Mouse (Mus musculus): ENCODE measurements around the gene Cnmd. TPM values are rescaled to one million over a fixed set of nuclear protein-coding genes. Genes with fewer than 3 reads are reported as not detected.

Cnmd gene
- polyA plus RNA-seq, 1 experiment from 2014 or later, result not detected

- H3K4me1 ChIP-seq (replicated peaks; ENCODE audit: control insufficient read depth, insufficient read depth, low read length), result no peaks in the 10 kb centered on the region
- no peak overlapping the region for H3K4me3 ChIP-seq (ENCODE audit: low read depth, low read length)
- WGBS, result 72% methylated on average over 3 of the region's 3 CpGs
- no peak overlapping the region for H3K9ac ChIP-seq (ENCODE audit: low read length)
- no peak overlapping the region for H3K27ac ChIP-seq (ENCODE audit: low read depth)
- H3K36me3 ChIP-seq (ENCODE audit: control insufficient read depth, insufficient read depth, low read length), result peaks cover 69% of the 10 kb centered on the region
- DNase-seq (ENCODE audit: low spot score) (no peak), ATAC-seq (replicated peaks; ENCODE audit: low FRiP score, low TSS enrichment, low read depth) (no peak)
- H3K27me3 ChIP-seq (replicated peaks; ENCODE audit: control insufficient read depth, insufficient read depth, low read length), result no peaks in the 10 kb centered on the region
- H3K9me3 ChIP-seq (ENCODE audit: control insufficient read depth, low read length), result no peaks in the 10 kb centered on the region
- no peak overlapping the region for H3K4me2 ChIP-seq (ENCODE audit: low read length)
Observed at GRCm38 (mm10) chr14:79621143-79621542, 40.8 kb downstream of the Cnmd start.

GRCm38 (mm10) chr14:79619802-79620201, 42.2 kb downstream of the Cnmd start:
- Histone ChIP-seq H3K4me1 (replicated peaks; ENCODE audit: control insufficient read depth, insufficient read depth, low read length) (no peaks in the 10 kb centered on the region), H3K9me3 (ENCODE audit: control insufficient read depth, low read length) (no peaks in the 10 kb centered on the region), H3K36me3 (ENCODE audit: control insufficient read depth, insufficient read depth, low read length) (peaks cover 63% of the 10 kb centered on the region), H3K4me2 (ENCODE audit: low read length) (no peak overlapping the region), H3K9ac (ENCODE audit: low read length) (no peak overlapping the region), H3K27me3 (replicated peaks; ENCODE audit: control insufficient read depth, insufficient read depth, low read length) (no peaks in the 10 kb centered on the region), H3K27ac (ENCODE audit: low read depth) (no peak overlapping the region), H3K4me3 (ENCODE audit: low read depth, low read length) (no peak overlapping the region)
- no peak for DNase-seq (ENCODE audit: low spot score)
- 89% methylated on average over 7 of the region's 7 CpGs for WGBS
- no peak for ATAC-seq (replicated peaks; ENCODE audit: low FRiP score, low TSS enrichment, low read depth)

DNA sequence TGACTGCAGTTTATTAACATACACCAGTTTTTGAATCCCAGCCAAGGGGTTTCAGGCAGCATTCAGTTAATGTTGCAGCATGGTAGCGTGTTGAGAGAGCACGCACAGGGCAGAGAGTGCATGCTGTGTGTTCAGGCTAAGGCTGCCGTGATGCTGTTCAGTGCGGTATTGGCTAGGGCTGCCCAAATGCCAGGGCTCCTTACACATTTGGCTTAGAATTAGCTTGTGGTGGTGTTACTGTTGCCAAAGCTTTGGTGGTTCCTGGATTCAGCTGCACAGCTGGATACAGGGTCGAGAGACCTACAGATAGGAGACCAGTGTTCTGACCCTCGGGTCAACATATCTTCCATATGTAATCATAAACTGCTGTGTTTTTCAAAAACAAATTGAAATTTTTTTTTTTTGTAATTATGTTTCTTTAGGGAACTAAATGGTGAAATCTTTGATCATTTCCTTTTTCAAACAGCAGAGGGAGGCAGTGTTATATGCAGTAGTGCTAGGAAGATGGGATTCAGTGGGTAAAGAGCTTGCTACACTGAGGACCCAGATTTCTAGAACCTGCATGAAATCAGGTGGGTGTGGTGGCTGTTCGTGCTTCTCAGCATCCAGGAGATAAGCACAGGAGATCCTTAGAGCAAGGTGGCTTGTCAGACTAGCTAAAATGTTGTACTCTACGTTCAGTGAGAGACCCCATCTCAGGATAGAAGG, 44.7 kb downstream of the Cnmd start:
- ATAC-seq (replicated peaks; ENCODE audit: low FRiP score, low TSS enrichment, low read depth), result no peak
- H3K4me3 ChIP-seq (ENCODE audit: low read depth, low read length), result no peak overlapping the region
- peaks cover 65% of the 10 kb centered on the region for H3K36me3 ChIP-seq (ENCODE audit: control insufficient read depth, insufficient read depth, low read length)

GRCm38 (mm10) chr14:79608286-79608685, 53.7 kb downstream of the Cnmd start:
- Histone ChIP-seq H3K9ac (ENCODE audit: low read length) (no peak overlapping the region), H3K4me3 (ENCODE audit: low read depth, low read length) (no peak overlapping the region), H3K4me2 (ENCODE audit: low read length) (no peak overlapping the region), H3K36me3 (ENCODE audit: control insufficient read depth, insufficient read depth, low read length) (peaks cover 93% of the 10 kb centered on the region), H3K27me3 (replicated peaks; ENCODE audit: control insufficient read depth, insufficient read depth, low read length) (no peaks in the 10 kb centered on the region), H3K27ac (ENCODE audit: low read depth) (no peak overlapping the region), H3K4me1 (replicated peaks; ENCODE audit: control insufficient read depth, insufficient read depth, low read length) (no peaks in the 10 kb centered on the region), H3K9me3 (ENCODE audit: control insufficient read depth, low read length) (no peaks in the 10 kb centered on the region)
- no peak for ATAC-seq (replicated peaks; ENCODE audit: low FRiP score, low TSS enrichment, low read depth)
- no peak for DNase-seq (ENCODE audit: low spot score)
- WGBS, result 94% methylated on average over 6 of the region's 6 CpGs

More for the DNA sequence above, 44.7 kb downstream of the Cnmd start:
- Histone ChIP-seq H3K9me3 (ENCODE audit: control insufficient read depth, low read length) (no peaks in the 10 kb centered on the region), H3K27me3 (replicated peaks; ENCODE audit: control insufficient read depth, insufficient read depth, low read length) (no peaks in the 10 kb centered on the region), H3K4me2 (ENCODE audit: low read length) (no peak overlapping the region), H3K9ac (ENCODE audit: low read length) (no peak overlapping the region), H3K27ac (ENCODE audit: low read depth) (no peak overlapping the region), H3K4me1 (replicated peaks; ENCODE audit: control insufficient read depth, insufficient read depth, low read length) (no peaks in the 10 kb centered on the region)
- DNase-seq (ENCODE audit: low spot score), result no peak
- 90% methylated on average over 8 of the region's 8 CpGs for WGBS

- Histone ChIP-seq H3K27ac (ENCODE audit: low read depth) (no peak overlapping the region), H3K9me3 (ENCODE audit: control insufficient read depth, low read length) (no peaks in the 10 kb centered on the region), H3K27me3 (replicated peaks; ENCODE audit: control insufficient read depth, insufficient read depth, low read length) (no peaks in the 10 kb centered on the region), H3K4me2 (ENCODE audit: low read length) (no peak overlapping the region), H3K36me3 (ENCODE audit: control insufficient read depth, insufficient read depth, low read length) (peaks cover 93% of the 10 kb centered on the region), H3K4me1 (replicated peaks; ENCODE audit: control insufficient read depth, insufficient read depth, low read length) (no peaks in the 10 kb centered on the region), H3K4me3 (ENCODE audit: low read depth, low read length) (no peak overlapping the region), H3K9ac (ENCODE audit: low read length) (no peak overlapping the region)
- no peak for ATAC-seq (replicated peaks; ENCODE audit: low FRiP score, low TSS enrichment, low read depth)
- 94% methylated on average over 4 of the region's 4 CpGs for WGBS
- no peak for DNase-seq (ENCODE audit: low spot score)
Observed at GRCm38 (mm10) chr14:79607352-79607751, 54.6 kb downstream of the Cnmd start.

DNA sequence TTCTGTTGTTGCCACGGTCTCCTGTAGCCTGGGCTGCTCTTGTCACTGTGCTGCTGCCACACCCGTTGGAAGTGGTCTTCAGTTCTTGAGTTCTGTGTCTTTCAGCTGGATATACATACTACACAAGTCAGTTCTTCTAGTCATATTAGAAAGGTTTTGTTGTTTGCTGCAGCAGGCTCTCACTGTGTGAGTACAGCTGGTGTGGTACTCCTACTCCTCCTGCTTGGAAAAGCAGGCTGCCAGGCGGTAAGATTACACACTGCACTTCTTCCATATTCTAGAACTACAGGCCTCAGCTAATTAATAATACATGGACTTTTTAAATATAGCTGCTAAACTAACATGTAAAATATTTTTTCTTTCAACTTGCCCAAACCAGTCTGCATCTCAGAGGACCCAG, 55.1 kb downstream of the Cnmd start:
- DNase-seq (ENCODE audit: low spot score), result no peak
- H3K9me3 ChIP-seq (ENCODE audit: control insufficient read depth, low read length), result no peaks in the 10 kb centered on the region
- WGBS, result 90% methylated on average over 3 of the region's 3 CpGs
- H3K36me3 ChIP-seq (ENCODE audit: control insufficient read depth, insufficient read depth, low read length), result peaks cover 92% of the 10 kb centered on the region
- no peak overlapping the region for H3K4me3 ChIP-seq (ENCODE audit: low read depth, low read length)
- H3K4me2 ChIP-seq (ENCODE audit: low read length), result no peak overlapping the region
- no peak for ATAC-seq (replicated peaks; ENCODE audit: low FRiP score, low TSS enrichment, low read depth)
- no peaks in the 10 kb centered on the region for H3K4me1 ChIP-seq (replicated peaks; ENCODE audit: control insufficient read depth, insufficient read depth, low read length)
- no peaks in the 10 kb centered on the region for H3K27me3 ChIP-seq (replicated peaks; ENCODE audit: control insufficient read depth, insufficient read depth, low read length)
- H3K27ac ChIP-seq (ENCODE audit: low read depth), result no peak overlapping the region
- no peak overlapping the region for H3K9ac ChIP-seq (ENCODE audit: low read length)

DNA sequence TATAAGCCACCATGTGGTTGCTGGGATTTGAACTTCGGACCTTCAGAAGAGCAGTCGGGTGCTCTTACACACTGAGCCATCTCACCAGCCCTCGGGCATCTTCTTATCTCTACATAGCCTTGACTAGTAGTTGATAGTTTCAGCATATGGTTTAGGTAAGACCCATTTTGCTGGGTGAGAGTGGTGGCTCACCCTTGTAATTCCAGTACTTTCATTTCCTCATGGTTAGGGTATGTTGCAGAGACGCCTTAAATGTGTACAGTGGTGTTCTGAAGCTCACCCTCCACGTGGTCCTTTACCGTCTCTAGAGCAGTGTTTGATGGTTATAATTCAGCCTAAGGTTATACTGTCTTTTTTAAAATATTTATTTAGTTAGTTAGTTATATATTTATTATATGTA, 55.6 kb downstream of the Cnmd start:
- Histone ChIP-seq H3K4me3 (ENCODE audit: low read depth, low read length) (no peak overlapping the region), H3K36me3 (ENCODE audit: control insufficient read depth, insufficient read depth, low read length) (peaks cover 92% of the 10 kb centered on the region), H3K27me3 (replicated peaks; ENCODE audit: control insufficient read depth, insufficient read depth, low read length) (no peaks in the 10 kb centered on the region), H3K27ac (ENCODE audit: low read depth) (no peak overlapping the region), H3K9me3 (ENCODE audit: control insufficient read depth, low read length) (no peaks in the 10 kb centered on the region), H3K9ac (ENCODE audit: low read length) (no peak overlapping the region), H3K4me1 (replicated peaks; ENCODE audit: control insufficient read depth, insufficient read depth, low read length) (no peaks in the 10 kb centered on the region), H3K4me2 (ENCODE audit: low read length) (no peak overlapping the region)
- ATAC-seq (replicated peaks; ENCODE audit: low FRiP score, low TSS enrichment, low read depth) (no peak), DNase-seq (ENCODE audit: low spot score) (no peak)
- 89% methylated on average over 6 of the region's 6 CpGs for WGBS

DNA sequence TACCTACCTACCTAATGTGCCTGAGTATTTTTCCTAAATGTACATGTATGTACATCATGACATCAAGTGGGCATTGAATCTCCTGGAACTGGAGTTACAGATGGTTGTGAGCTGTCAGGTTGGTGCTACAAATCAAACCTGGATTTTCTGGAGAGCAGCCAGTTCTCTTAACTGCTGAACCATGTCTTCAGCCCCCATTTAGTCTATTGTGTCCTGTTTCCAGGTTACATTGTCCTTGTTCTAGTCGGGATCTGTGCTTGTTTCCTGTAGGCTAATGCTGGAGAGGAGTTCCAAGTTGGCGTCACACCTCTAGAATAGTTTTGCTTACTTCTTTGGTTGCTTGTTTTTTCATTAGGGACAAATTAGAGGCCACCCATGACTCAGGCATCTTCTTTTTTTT, 56.1 kb downstream of the Cnmd start:
- ATAC-seq (replicated peaks; ENCODE audit: low FRiP score, low TSS enrichment, low read depth) (no peak), DNase-seq (ENCODE audit: low spot score) (no peak)
- WGBS, result 87% methylated on average over 2 of the region's 2 CpGs
- no peak overlapping the region for H3K9ac ChIP-seq (ENCODE audit: low read length)
- no peaks in the 10 kb centered on the region for H3K27me3 ChIP-seq (replicated peaks; ENCODE audit: control insufficient read depth, insufficient read depth, low read length)
- peaks cover 92% of the 10 kb centered on the region for H3K36me3 ChIP-seq (ENCODE audit: control insufficient read depth, insufficient read depth, low read length)
- no peaks in the 10 kb centered on the region for H3K9me3 ChIP-seq (ENCODE audit: control insufficient read depth, low read length)
- no peak overlapping the region for H3K27ac ChIP-seq (ENCODE audit: low read depth)
- H3K4me1 ChIP-seq (replicated peaks; ENCODE audit: control insufficient read depth, insufficient read depth, low read length), result no peaks in the 10 kb centered on the region
- H3K4me3 ChIP-seq (ENCODE audit: low read depth, low read length), result no peak overlapping the region
- no peak overlapping the region for H3K4me2 ChIP-seq (ENCODE audit: low read length)

DNA sequence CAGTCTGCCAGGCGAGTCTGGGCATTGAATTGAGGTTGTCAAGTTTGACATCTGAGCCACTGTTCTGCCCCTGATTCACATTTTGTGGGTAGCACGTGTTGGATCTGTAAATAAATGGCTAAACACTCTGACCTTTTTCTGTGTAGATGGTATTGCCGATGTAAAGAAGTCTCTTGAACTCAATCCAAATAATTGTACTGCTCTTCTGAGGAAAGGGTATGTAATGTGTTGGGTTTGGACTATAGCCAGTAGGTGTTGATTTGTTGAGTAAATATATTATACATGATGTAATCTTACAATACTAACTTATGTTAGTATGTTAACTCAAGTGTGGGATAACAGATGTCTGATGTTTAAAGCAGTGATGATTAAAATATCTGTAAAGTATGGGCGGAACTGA, 65.4 kb downstream of the Cnmd start:
- no peak overlapping the region for H3K4me2 ChIP-seq (ENCODE audit: low read length)
- ATAC-seq (replicated peaks; ENCODE audit: low FRiP score, low TSS enrichment, low read depth), result no peak
- H3K9ac ChIP-seq (ENCODE audit: low read length), result no peak overlapping the region
- H3K27ac ChIP-seq (ENCODE audit: low read depth), result no peak overlapping the region
- DNase-seq (ENCODE audit: low spot score), result no peak
- 78% methylated on average over 4 of the region's 4 CpGs for WGBS
- no peaks in the 10 kb centered on the region for H3K9me3 ChIP-seq (ENCODE audit: control insufficient read depth, low read length)
- peaks cover 67% of the 10 kb centered on the region for H3K36me3 ChIP-seq (ENCODE audit: control insufficient read depth, insufficient read depth, low read length)
- H3K4me1 ChIP-seq (replicated peaks; ENCODE audit: control insufficient read depth, insufficient read depth, low read length), result no peaks in the 10 kb centered on the region
- H3K27me3 ChIP-seq (replicated peaks; ENCODE audit: control insufficient read depth, insufficient read depth, low read length), result no peaks in the 10 kb centered on the region
- no peak overlapping the region for H3K4me3 ChIP-seq (ENCODE audit: low read depth, low read length)
